Mouse (Mus musculus): ENCODE measurements around the gene Cmtm2b. TPM values are rescaled to one million over a fixed set of nuclear protein-coding genes. Genes with fewer than 3 reads are reported as not detected.

Cmtm2b gene
- polyA plus RNA-seq, 1 experiment from 2014 or later, result not detected

DNA sequence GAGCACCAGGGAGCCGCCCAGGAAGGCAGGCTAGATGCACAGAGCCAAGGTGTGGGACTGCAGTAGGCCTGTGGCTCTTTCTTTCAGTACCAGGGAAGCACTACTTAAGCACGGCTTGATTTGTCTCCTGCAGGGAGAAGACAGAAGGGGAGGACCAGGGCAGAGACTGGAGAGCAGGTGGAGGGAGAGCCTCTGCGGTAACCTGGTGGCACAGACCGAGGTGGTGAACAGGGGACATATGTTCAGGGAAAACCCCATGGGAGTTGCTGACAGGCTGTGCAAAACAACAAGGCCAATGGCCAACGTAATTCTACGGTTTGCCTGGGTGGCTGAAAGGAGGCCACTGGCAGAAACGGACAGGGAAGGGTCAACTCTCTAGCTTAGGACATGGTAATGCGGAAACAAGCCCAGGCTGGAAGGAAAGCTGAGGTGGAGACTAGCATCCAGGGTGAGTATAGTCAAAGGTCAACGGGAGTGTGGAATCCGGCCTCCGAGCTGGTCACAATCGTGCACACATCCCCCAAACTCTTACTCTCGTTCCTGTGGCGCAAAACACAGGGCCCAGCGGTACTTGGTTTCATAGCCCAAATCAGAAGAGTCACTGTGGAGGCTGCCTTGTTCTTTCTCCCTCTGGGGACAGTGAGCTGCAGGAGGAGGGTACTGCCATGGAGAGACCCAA lies 37.9 kb downstream of the Cmtm2b start:
- H3K36me3 ChIP-seq (ENCODE audit: inconsistent target), result no peaks in the 10 kb centered on the region
- no peaks in the 10 kb centered on the region; the same call in 1 of the 2 replicates for H3K79me2 ChIP-seq (ENCODE audit: inconsistent target)
- H3K4me3 ChIP-seq (ENCODE audit: inconsistent target), result no peak overlapping the region
- no peak overlapping the region for H3K27ac ChIP-seq
- 94% methylated on average over 15 of the region's 15 CpGs for WGBS (ENCODE audit: missing documents)

DNA sequence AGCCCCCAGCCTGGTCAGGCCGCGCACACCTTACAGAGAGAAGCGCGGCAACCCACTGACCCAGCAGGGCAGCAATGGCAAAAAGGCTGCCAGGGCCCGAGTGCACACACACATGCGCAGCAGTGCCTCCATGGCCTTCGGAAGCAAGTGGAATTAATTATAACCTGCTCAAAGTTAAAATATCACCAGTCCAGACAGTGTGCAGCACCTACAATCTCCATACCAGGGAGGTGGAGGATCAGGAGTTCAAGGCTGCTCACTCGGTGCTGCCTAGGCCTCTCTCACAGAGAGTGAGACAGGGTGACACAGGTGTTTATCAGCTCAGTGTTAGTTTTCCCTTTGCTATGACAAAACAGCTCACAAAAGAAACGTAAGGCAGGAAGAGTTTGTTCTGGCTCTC lies 43.7 kb downstream of the Cmtm2b start:
- Histone ChIP-seq H3K27ac (no peak overlapping the region), H3K79me2 (ENCODE audit: inconsistent target) (peaks cover 39% of the 10 kb centered on the region), H3K4me3 (ENCODE audit: inconsistent target) (no peak overlapping the region), H3K36me3 (ENCODE audit: inconsistent target) (no peaks in the 10 kb centered on the region)
- WGBS (ENCODE audit: missing documents), result 97% methylated on average over 9 of the region's 9 CpGs

DNA sequence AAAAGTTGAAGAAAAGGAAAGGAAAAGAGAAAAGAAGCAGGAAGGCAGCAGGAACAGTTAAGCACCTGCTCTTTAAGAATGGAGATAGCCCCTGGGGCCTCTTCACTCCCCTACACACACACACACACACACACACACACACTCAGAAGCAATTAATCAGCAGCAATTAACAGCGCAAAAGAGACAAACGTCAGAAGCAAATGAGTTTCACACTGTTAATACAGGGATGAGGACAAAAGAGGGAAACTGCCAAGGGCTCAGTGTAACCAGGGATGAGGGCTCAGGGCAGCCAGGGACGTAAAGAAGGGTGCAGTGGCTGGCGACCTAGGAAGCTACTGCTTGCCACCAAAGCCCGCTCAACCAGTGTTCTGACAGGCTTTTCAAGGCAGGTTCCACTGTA lies 45.4 kb downstream of the Cmtm2b start:
- Histone ChIP-seq H3K79me2 (ENCODE audit: inconsistent target) (peaks cover 50% of the 10 kb centered on the region), H3K36me3 (ENCODE audit: inconsistent target) (no peaks in the 10 kb centered on the region), H3K4me3 (ENCODE audit: inconsistent target) (no peak overlapping the region), H3K27ac (no peak overlapping the region)
- WGBS (ENCODE audit: missing documents), result 94% methylated on average over 5 of the region's 5 CpGs

DNA sequence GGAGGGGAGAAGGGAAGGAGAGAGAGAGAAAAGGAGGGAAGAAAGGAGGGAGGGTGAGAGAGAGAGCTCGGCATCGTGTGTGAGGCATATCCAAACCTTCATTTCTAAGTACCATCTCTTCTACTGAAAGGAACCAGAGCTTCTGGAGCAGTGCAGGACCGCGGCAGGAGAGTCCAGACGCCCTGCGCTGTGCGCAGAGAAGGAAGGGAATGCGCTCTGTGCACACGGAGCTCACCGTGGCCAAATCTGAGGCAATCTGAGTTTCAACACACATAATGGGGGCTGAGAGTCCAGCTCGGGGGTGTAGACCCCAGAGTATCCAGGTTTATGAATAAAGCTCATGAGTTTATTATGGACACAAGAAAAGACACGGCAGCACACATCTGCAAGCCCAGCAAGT lies 47.6 kb downstream of the Cmtm2b start:
- Histone ChIP-seq H3K4me3 (ENCODE audit: inconsistent target) (no peak overlapping the region), H3K27ac (no peak overlapping the region), H3K79me2 (ENCODE audit: inconsistent target) (peaks cover 71% of the 10 kb centered on the region), H3K36me3 (ENCODE audit: inconsistent target) (no peaks in the 10 kb centered on the region)
- 94% methylated on average over 10 of the region's 12 CpGs for WGBS (ENCODE audit: missing documents)

DNA sequence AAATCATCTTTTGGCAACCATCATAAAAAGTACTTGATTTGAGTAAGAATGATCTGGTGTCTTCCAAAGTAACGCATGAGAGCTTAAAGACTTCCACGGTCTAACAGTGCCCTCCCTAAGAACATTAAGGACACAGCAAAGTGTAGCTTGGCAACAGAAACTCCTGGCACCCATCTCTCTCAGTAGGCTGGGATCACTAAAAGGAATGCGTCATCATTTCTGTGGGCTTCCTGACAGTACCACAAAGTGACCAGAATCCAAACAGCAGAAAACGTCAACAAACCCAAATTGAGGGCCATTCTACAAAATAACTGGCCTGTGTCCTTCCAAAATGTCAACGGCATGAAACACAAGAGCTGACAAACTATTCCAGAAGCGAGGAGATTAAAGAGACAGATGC lies 48.0 kb downstream of the Cmtm2b start:
- Histone ChIP-seq H3K79me2 (ENCODE audit: inconsistent target) (peaks cover 76% of the 10 kb centered on the region), H3K4me3 (ENCODE audit: inconsistent target) (no peak overlapping the region), H3K27ac (no peak overlapping the region), H3K36me3 (ENCODE audit: inconsistent target) (no peaks in the 10 kb centered on the region)
- 78% methylated on average over 6 of the region's 6 CpGs for WGBS (ENCODE audit: missing documents)

DNA sequence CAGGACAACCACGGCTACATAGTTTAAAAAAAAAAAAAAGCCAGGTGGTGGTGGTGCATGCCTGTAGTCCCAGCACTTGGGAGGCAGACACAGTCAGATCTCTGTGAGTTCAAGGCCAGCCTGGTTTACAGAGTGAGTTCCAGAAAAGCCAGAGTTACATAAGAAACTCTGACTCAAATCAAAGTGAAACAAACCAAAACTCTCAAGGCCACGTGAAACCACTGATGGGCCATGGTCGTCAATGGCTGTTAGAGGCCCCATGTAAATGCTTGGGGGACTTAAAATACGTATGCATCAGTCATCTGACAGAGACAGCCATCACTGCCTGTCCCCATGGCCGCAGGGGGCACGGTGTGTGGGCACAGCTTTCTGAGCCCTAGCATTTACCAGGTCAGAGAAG lies 49.1 kb downstream of the Cmtm2b start:
- Histone ChIP-seq H3K36me3 (ENCODE audit: inconsistent target) (no peaks in the 10 kb centered on the region), H3K27ac (no peak overlapping the region), H3K79me2 (ENCODE audit: inconsistent target) (peaks cover 76% of the 10 kb centered on the region), H3K4me3 (ENCODE audit: inconsistent target) (no peak overlapping the region)
- WGBS (ENCODE audit: missing documents), result 94% methylated on average over 6 of the region's 6 CpGs

DNA sequence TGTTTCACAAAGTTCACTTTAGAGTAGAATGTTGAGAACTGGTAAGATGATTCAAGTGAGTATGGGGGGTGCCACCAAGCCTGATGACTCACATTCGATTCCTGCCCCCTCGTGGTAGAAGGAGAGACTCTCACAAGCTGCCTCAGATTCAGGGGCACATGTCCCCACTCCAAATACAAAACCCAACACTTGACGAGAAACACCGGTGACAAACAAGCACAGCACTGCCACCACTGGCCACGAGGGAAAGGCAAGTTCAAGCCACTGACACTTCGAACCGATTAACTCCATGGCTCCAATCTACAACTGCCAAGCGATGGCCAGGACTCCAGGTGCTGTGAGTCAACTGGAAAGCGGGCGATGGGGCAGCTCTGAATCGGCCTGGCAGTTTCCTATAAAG lies 51.7 kb downstream of the Cmtm2b start:
- WGBS (ENCODE audit: missing documents), result 81% methylated on average over 11 of the region's 11 CpGs

DNA sequence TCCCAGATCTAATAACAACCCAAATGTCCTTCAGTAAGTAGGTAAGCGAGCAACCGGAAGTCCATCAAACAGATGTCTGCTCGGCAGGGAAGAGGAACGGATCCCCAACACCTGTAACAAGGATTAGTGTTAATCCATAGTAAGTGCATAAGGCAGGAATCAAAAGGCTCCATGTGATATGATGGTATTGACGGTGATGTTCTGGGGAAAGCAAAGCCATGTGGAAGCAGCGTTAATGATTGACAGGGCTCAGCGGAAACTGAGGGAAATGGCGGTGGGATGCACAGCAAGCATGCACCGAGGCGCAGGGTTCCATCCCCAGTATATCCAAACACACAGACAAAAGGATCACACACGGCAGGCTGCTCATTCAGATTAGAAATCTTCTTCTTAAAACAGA lies 52.2 kb downstream of the Cmtm2b start:
- no peak overlapping the region for H3K4me3 ChIP-seq (ENCODE audit: inconsistent target)
- H3K27ac ChIP-seq, result no peak overlapping the region
- WGBS (ENCODE audit: missing documents), result 91% methylated on average over 11 of the region's 11 CpGs

More for the DNA sequence above, 51.7 kb downstream of the Cmtm2b start:
- H3K79me2 ChIP-seq (ENCODE audit: inconsistent target), result peaks cover 82% of the 10 kb centered on the region
- no peak overlapping the region for H3K4me3 ChIP-seq (ENCODE audit: inconsistent target)
- no peaks in the 10 kb centered on the region for H3K36me3 ChIP-seq (ENCODE audit: inconsistent target)
- no peak overlapping the region for H3K27ac ChIP-seq

DNA sequence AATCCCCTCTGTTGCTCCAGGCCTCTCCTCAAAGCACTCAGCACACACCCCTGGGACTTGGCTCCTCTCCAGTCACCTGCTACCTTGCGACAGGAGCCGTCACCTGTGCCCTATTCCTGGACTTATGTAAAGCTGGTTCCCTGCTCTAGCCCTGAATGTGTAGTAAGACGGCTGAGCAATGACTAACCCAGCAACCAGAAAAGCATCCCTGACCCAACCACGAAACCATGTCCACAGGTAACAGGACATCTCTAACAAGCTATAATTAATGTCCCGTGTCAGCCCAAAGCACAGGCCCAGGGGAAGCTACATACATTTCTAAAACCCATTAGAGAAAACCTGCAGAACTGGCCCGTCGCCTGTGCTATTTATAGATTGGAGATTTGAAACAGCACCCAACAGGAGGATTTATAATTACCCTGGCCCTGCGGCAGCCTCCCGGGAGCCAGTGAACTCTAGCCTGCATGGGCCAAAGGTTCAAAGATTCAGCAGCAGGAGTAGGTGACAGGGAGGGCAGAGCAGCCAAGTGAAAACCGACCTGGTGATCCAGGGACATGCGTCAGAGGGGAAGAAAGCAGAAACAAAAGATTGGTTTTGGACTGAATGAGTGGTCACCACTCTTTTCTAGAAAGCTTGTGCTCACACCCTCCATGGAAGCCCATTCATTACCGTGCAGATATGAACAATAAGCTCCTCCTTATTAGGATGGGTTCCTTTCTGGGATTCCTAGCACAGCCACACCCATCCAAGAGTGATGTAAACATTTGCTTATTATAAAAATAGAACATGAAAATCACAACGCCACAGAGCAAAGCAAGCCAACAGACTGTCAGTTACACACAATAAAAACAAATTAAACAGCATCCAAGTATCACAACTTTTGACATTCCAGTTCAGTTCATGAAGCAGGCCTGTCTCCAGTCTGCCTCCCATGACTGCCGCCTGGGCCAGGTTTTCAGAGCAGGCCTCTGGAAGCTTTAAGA lies 53.1 kb downstream of the Cmtm2b start:
- no peak overlapping the region for H3K27ac ChIP-seq
- peaks cover 84% of the 10 kb centered on the region for H3K79me2 ChIP-seq (ENCODE audit: inconsistent target)
- H3K4me3 ChIP-seq (ENCODE audit: inconsistent target), result no peak overlapping the region
- no peaks in the 10 kb centered on the region for H3K36me3 ChIP-seq (ENCODE audit: inconsistent target)
- WGBS (ENCODE audit: missing documents), result 82% methylated on average over 14 of the region's 14 CpGs

More for the DNA sequence above, 52.2 kb downstream of the Cmtm2b start:
- Histone ChIP-seq H3K36me3 (ENCODE audit: inconsistent target) (no peaks in the 10 kb centered on the region), H3K79me2 (ENCODE audit: inconsistent target) (peaks cover 82% of the 10 kb centered on the region)

DNA sequence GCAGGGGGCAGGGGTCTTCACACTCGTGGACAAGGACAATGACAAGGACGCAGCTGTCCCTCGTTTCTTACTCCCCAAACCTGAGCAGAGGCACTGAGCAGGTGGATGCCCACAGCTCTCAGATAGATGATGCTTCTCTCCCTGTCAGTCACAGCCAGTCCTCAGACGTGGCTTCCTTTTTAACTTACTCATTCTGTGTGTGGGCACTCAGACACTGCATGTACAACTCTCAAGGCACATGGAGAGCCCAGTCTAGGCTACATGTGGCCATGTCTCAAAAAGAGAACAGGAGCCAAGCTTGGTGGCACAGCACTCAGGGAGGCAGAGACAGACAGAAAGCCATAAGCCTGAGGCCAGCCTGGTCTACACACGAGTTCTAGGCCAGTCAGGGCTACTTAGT lies 53.9 kb downstream of the Cmtm2b start:
- Histone ChIP-seq H3K36me3 (ENCODE audit: inconsistent target) (no peaks in the 10 kb centered on the region), H3K4me3 (ENCODE audit: inconsistent target) (no peak overlapping the region), H3K79me2 (ENCODE audit: inconsistent target) (peaks cover 92% of the 10 kb centered on the region), H3K27ac (no peak overlapping the region)
- WGBS (ENCODE audit: missing documents), result 91% methylated on average over 5 of the region's 5 CpGs

DNA sequence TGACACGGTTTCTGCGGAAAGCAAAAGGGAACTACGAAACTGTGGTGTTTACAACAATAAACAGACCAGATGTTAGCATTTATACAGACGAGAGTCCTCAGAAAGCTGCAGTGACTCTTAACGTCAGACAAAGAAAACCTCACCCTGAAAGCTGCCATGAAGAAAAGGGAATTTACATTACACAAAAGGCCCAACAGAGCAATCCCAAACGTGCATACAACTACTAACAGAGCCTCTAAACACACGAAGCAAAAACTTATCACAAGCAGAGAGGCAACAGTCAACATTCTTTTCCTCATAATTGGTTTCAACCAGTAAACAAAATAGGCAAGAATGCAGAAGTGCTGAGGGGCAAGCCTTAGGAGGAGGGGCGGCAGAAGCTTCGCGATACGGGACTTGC lies 54.6 kb downstream of the Cmtm2b start:
- WGBS (ENCODE audit: missing documents), result 86% methylated on average over 11 of the region's 11 CpGs
- H3K4me3 ChIP-seq (ENCODE audit: inconsistent target), result no peak overlapping the region
- no peak overlapping the region for H3K27ac ChIP-seq
- peaks cover 94% of the 10 kb centered on the region for H3K79me2 ChIP-seq (ENCODE audit: inconsistent target)
- H3K36me3 ChIP-seq (ENCODE audit: inconsistent target), result no peaks in the 10 kb centered on the region

DNA sequence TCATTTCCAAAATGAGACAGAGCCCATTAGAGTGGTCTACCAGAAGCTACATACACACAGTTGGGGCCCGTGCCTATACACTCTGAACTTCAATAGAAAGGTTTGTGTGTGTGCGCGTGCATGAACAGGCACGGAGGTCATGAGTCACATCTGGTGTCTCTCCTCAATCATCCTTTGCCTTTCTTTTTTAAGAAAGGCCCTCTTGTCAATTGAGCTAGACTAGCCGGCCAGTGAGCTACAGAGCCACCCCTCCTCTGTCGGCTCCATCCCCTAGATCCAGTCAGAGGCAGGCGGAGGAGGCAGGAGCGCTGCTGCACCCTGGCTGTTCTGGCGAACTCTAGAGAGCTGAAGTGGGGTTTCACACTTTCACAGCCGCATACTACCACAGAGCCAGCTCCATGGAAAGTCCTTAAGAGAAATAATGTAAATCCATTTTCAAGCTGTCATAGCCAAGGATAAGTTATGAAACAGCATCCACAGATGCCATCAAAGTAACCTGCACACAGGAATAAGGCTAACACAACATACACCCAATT lies 57.3 kb downstream of the Cmtm2b start:
- Histone ChIP-seq H3K27ac (no peak overlapping the region), H3K79me2 (ENCODE audit: inconsistent target) (peaks cover 90% of the 10 kb centered on the region), H3K36me3 (ENCODE audit: inconsistent target) (no peaks in the 10 kb centered on the region), H3K4me3 (ENCODE audit: inconsistent target) (no peak overlapping the region)
- 93% methylated on average over 10 of the region's 10 CpGs for WGBS (ENCODE audit: missing documents)

DNA sequence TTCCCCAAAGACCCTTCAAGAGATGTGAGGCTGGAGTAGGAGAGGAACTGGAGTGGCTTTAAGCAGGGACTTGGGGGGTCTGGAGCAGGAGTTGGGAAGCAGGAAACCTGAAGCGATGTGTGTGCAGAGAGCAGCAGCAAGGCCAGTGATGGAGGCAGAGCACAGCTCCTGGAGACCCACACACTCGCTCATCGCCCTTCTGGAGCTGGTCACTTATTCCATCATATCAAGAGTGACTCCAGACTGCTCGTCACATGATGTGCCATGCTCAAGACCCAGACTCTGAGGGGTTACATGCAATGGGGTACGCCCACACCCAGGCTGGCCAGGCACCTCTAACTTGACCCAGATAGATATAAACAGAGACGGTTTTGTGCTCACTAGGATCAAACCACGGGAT lies 58.2 kb downstream of the Cmtm2b start:
- Histone ChIP-seq H3K79me2 (ENCODE audit: inconsistent target) (peaks cover 90% of the 10 kb centered on the region), H3K4me3 (ENCODE audit: inconsistent target) (no peak overlapping the region), H3K27ac (no peak overlapping the region), H3K36me3 (ENCODE audit: inconsistent target) (no peaks in the 10 kb centered on the region)
- 95% methylated on average over 7 of the region's 7 CpGs for WGBS (ENCODE audit: missing documents)

Measured in macrophage (primary cell).